Mouse (Mus musculus) Patski (cell line): ENCODE results near the gene Gzmm. TPM values are rescaled to one million over a fixed set of nuclear protein-coding genes. Genes with fewer than 3 reads are reported as not detected.

Source experiments
- ATAC-seq: fragments of 100-300 bp; one replicate; pipeline ENCODE4 v1.8.0; 2021
- CTCF ChIA-PET: fragments of 350-600 bp; sonication (Branson Sonifier 250); formaldehyde crosslinking; loops from one replicate; lab custom pipeline; 2022; ENCODE audit warnings: inconsistent platforms; lab: Charles Lee
- POLR2A ChIA-PET: fragments of 350-600 bp; sonication (Branson Sonifier 250); formaldehyde crosslinking; loops from one replicate; lab custom pipeline; 2022; ENCODE audit warnings: antibody characterized with exemption, inconsistent platforms; lab: Charles Lee
- DNase-seq: peaks from one replicate; pipeline ENCODE4 v3.0.0-alpha.2; 2011; ENCODE audit warnings: low read depth, low spot score
- H3K27me3 ChIP-seq: fragments of 371-371 bp; one replicate; pipeline ENCODE4 v1.5.1; 2021
- CTCF ChIP-seq: fragments of 100-300 bp; IDR thresholded peaks from one replicate; pipeline ENCODE4 v1.5.1; 2021
- in situ Hi-C: fragments of 300-500 bp; cut with MboI; formaldehyde crosslinking; loops from 3 replicates; pipeline ENCODE4 v1.11.1; 2018; ENCODE audit warnings: low pct_unique_long_range_greater_than_20kb, mixed read lengths
- polyA plus RNA-seq: library from polyadenylated mRNA; unstranded; gene quantifications from one replicate; pipeline ENCODE4 v1.2.3, GENCODE M21; 2021

Gzmm gene
- polyA plus RNA-seq, 1 experiment from 2014 or later, result 0.47 TPM

- DNase-seq (no peak), ATAC-seq (no peak)
- no peaks in the 10 kb centered on the region for H3K27me3 ChIP-seq
- in situ Hi-C loops, result no loop called here
- no peak for TF ChIP-seq CTCF
- POLR2A ChIA-PET, result interaction anchor here (1.8 kb wide), 1 partner anchor 11 kb away, joined by 9 read pairs; the partner anchor contains the start of gene Tpgs1
- CTCF ChIA-PET, result no interaction called here
Measured at GRCm38 (mm10) chr10:79680606-79681495, 8.0 kb upstream of the Gzmm start.

- in situ Hi-C loops, result no loop called here
Measured at GRCm38 (mm10) chr10:79681591-79682245, 7.1 kb upstream of the Gzmm start, which contains the start of gene Cdc34. Gene Cdc34 (plus strand): TSS chr10:79682195.

GRCm38 (mm10) chr10:79682551-79682915 is 6.3 kb upstream of the Gzmm start:
- no peak for ATAC-seq

More at GRCm38 (mm10) chr10:79681591-79682245, 7.1 kb upstream of the Gzmm start, which contains the start of gene Cdc34:
- peak; percentile 69 for ATAC-seq
- peak; percentile 93 for DNase-seq
- no peak for TF ChIP-seq CTCF
- H3K27me3 ChIP-seq, result no peaks in the 10 kb centered on the region
- ChIA-PET CTCF (no interaction called here), POLR2A (interaction anchor here (0.7 to 1.8 kb wide), 3 partner anchors 12 to 23 kb away, joined by 3 to 9 read pairs (median 4); partner anchors contain the start of genes Bsg and Tpgs1)

GRCm38 (mm10) chr10:79682916-79683582 is 5.8 kb upstream of the Gzmm start:
- POLR2A ChIA-PET, result interaction anchor here (1.0 to 1.6 kb wide), 2 partner anchors 13 to 21 kb away, joined by 4 to 6 read pairs; partner anchors contain the start of gene Bsg
- ATAC-seq (peak; percentile 12), DNase-seq (no peak)
- CTCF ChIA-PET, result interaction anchor here (1.7 to 2.3 kb wide), 3 partner anchors 13 to 19 kb away, joined by 6 to 7 read pairs (median 7); no protein-coding TSS in a partner anchor
- TF ChIP-seq CTCF, result no peak
- H3K27me3 ChIP-seq, result no peaks in the 10 kb centered on the region
- in situ Hi-C loops, result no loop called here

More at GRCm38 (mm10) chr10:79682551-79682915, 6.3 kb upstream of the Gzmm start:
- TF ChIP-seq CTCF, result no peak
- no peaks in the 10 kb centered on the region for H3K27me3 ChIP-seq
- in situ Hi-C loops, result no loop called here
- no peak for DNase-seq
- POLR2A ChIA-PET, result interaction anchor here (1.0 to 1.8 kb wide), 3 partner anchors 12 to 22 kb away, joined by 4 to 9 read pairs (median 6); partner anchors contain the start of genes Bsg and Tpgs1
- CTCF ChIA-PET, result interaction anchor here (2.3 kb wide), 1 partner anchor 16 kb away, joined by 6 read pairs; no protein-coding TSS in a partner anchor

- in situ Hi-C loops, result no loop called here
- ChIA-PET POLR2A (interaction anchor here (0.5 to 1.6 kb wide), 2 partner anchors 13 to 586 kb away, joined by 3 to 6 read pairs; no protein-coding TSS in a partner anchor), CTCF (interaction anchor here (0.8 to 2.3 kb wide), 5 partner anchors 14 to 20 kb away, joined by 3 to 7 read pairs (median 6); partner anchors contain the start of gene Bsg)
- H3K27me3 ChIP-seq, result no peaks in the 10 kb centered on the region
- peak; percentile 76 for DNase-seq
- ATAC-seq, result peak; percentile 36
- no peak for TF ChIP-seq CTCF
Measured at GRCm38 (mm10) chr10:79683726-79684640, 4.8 kb upstream of the Gzmm start.

GRCm38 (mm10) chr10:79684770-79685600 is 3.8 kb upstream of the Gzmm start:
- TF ChIP-seq CTCF, result no peak
- no peak for DNase-seq

GRCm38 (mm10) chr10:79686219-79686618 is 2.6 kb upstream of the Gzmm start:
- ChIA-PET CTCF (interaction anchor here (1.6 kb wide), 1 partner anchor 9 kb away, joined by 7 read pairs; no protein-coding TSS in a partner anchor), POLR2A (interaction anchor here (0.9 to 1.3 kb wide), 2 partner anchors 9 to 12 kb away, joined by 3 to 5 read pairs; no protein-coding TSS in a partner anchor)
- H3K27me3 ChIP-seq, result no peaks in the 10 kb centered on the region
- TF ChIP-seq CTCF, result no peak
- DNase-seq (no peak), ATAC-seq (no peak)
- in situ Hi-C loops, result no loop called here

More at GRCm38 (mm10) chr10:79684770-79685600, 3.8 kb upstream of the Gzmm start:
- POLR2A ChIA-PET, result interaction anchor here (0.9 to 1.3 kb wide), 2 partner anchors 11 to 13 kb away, joined by 3 to 5 read pairs; no protein-coding TSS in a partner anchor
- no peaks in the 10 kb centered on the region for H3K27me3 ChIP-seq
- CTCF ChIA-PET, result interaction anchor here (1.2 to 2.3 kb wide), 5 partner anchors 10 to 17 kb away, joined by 3 to 7 read pairs (median 7); no protein-coding TSS in a partner anchor
- no peak for ATAC-seq
- in situ Hi-C loops, result no loop called here

GRCm38 (mm10) chr10:79686691-79687090 is 2.1 kb upstream of the Gzmm start:
- no peak for DNase-seq
- in situ Hi-C loops, result no loop called here
- CTCF ChIA-PET, result interaction anchor here (1.6 kb wide), 1 partner anchor 8 kb away, joined by 7 read pairs; no protein-coding TSS in a partner anchor

More at GRCm38 (mm10) chr10:79686691-79687090, 2.1 kb upstream of the Gzmm start:
- TF ChIP-seq CTCF, result no peak
- no peaks in the 10 kb centered on the region for H3K27me3 ChIP-seq
- POLR2A ChIA-PET, result interaction anchor here (0.6 kb wide), 1 partner anchor 17 kb away, joined by 6 read pairs; no protein-coding TSS in a partner anchor
- ATAC-seq, result no peak
